Mouse (Mus musculus): ENCODE measurements around the gene Sh2d3c. TPM values are rescaled to one million over a fixed set of nuclear protein-coding genes. Genes with fewer than 3 reads are reported as not detected.

Gene Sh2d3c
- polyA plus RNA-seq, 1 experiment = 0.06 TPM

DNA sequence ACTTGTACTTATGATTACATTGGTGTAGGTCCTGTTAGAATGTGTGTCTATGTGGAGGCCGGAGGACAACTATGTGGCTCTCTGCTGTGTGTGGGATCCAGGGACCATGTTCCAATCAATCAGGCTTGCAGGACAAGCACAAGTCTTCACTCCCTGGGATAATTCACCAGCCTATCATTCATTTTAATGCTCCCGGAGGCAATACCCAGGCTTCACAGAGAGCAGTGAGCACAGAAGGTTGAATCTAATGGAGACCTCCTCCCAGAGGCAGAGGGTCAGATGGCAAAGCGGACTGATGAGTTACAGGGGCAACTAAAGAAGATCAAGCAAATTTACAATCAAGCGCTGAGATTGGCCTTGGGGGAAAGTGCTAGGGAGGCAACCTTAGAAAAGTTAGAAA lies 8.7 kb downstream of the Sh2d3c start:
- Histone ChIP-seq H3K9me3 (ENCODE audit: control insufficient read depth, low read length) (no peaks in the 10 kb centered on the region), H3K4me1 (ENCODE audit: control insufficient read depth) (peaks cover 7% of the 10 kb centered on the region), H3K27me3 (ENCODE audit: control insufficient read depth) (no peaks in the 10 kb centered on the region), H3K4me3 (replicated peaks) (no peak overlapping the region), H3K36me3 (ENCODE audit: control insufficient read depth) (no peaks in the 10 kb centered on the region)
- no peak for TF ChIP-seq GATA1 (IDR thresholded peaks at IDR 0.05; ENCODE audit: low read length)
- no peak for TF ChIP-seq TAL1 (IDR thresholded peaks at IDR 0.05; ENCODE audit: low read length)

DNA sequence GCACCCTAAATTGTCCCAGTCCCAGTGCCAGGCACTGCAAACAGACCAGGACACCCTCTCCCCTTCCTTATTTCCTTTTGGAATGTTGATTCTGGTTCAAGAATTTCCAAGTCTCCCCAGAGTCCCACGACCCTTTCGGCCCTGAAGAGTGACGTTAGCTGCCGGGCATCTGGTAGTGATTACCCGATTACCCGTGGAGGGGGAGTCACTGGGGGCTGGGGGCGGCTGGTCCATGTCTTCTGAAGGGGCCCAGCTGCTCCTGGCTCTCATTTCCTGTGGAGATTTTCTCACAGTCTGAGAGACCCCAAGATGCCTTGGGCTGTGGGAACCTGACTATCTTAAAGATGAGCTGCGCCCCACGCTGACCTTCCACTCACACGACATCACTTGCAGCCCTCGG lies 10.0 kb downstream of the Sh2d3c start:
- Histone ChIP-seq H3K9me3 (ENCODE audit: control insufficient read depth, low read length) (no peaks in the 10 kb centered on the region), H3K27me3 (ENCODE audit: control insufficient read depth) (no peaks in the 10 kb centered on the region), H3K4me1 (ENCODE audit: control insufficient read depth) (peaks cover 7% of the 10 kb centered on the region), H3K36me3 (ENCODE audit: control insufficient read depth) (no peaks in the 10 kb centered on the region), H3K4me3 (replicated peaks) (no peak overlapping the region)
- TF ChIP-seq TAL1 (IDR thresholded peaks at IDR 0.05; ENCODE audit: low read length) (no peak), GATA1 (IDR thresholded peaks at IDR 0.05; ENCODE audit: low read length) (no peak)

DNA sequence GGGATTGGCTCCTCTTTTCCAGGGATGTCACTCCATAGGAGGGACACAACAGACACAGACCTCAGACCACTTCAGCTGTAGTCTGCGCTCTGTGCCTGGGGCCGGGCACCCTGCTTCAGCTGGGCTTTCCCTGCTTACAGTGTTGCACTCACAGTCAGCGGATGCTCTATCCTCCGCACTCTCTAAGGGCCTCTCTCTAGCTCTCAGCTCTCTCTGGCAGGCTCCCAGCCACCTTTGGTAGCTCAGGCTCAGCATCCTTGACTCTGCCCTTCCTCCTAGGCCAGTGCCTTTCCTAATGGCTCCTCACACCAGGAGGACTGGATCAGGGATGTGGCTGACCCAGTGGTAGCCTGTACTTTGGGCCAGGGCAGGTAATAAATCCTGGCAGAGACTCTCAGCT lies 11.1 kb downstream of the Sh2d3c start:
- Histone ChIP-seq H3K4me3 (replicated peaks) (no peak overlapping the region), H3K9me3 (ENCODE audit: control insufficient read depth, low read length) (no peaks in the 10 kb centered on the region), H3K36me3 (ENCODE audit: control insufficient read depth) (no peaks in the 10 kb centered on the region), H3K27me3 (ENCODE audit: control insufficient read depth) (no peaks in the 10 kb centered on the region), H3K4me1 (ENCODE audit: control insufficient read depth) (peaks cover 10% of the 10 kb centered on the region)
- TF ChIP-seq TAL1 (IDR thresholded peaks at IDR 0.05; ENCODE audit: low read length) = no peak
- no peak for TF ChIP-seq GATA1 (IDR thresholded peaks at IDR 0.05; ENCODE audit: low read length)

DNA sequence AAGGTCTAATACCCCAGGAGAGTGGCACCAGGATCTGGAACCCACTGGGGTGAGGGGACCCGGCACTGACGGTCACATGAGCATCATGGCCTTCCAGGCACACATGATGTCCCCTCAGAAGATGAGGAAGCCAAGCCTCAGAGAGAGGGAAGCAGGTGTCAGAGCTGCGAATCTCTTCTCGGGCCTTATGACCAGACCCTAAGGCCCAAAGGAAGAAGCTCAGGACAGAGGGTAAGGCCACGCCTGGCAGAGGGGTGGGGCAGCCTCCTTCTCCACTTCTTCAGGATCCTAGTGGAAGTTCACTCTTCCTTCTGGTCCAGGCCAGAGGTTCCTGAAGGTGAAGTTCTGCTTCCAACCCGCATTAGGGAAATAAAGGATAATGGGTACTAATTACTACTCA lies 11.8 kb downstream of the Sh2d3c start:
- H3K9me3 ChIP-seq (ENCODE audit: control insufficient read depth, low read length) = no peaks in the 10 kb centered on the region
- H3K4me3 ChIP-seq (replicated peaks) = no peak overlapping the region
- no peak for TF ChIP-seq GATA1 (IDR thresholded peaks at IDR 0.05; ENCODE audit: low read length)
- TF ChIP-seq TAL1 (IDR thresholded peaks at IDR 0.05; ENCODE audit: low read length) = no peak
- H3K36me3 ChIP-seq (ENCODE audit: control insufficient read depth) = no peaks in the 10 kb centered on the region
- peaks cover 3% of the 10 kb centered on the region for H3K4me1 ChIP-seq (ENCODE audit: control insufficient read depth)
- no peaks in the 10 kb centered on the region for H3K27me3 ChIP-seq (ENCODE audit: control insufficient read depth)

DNA sequence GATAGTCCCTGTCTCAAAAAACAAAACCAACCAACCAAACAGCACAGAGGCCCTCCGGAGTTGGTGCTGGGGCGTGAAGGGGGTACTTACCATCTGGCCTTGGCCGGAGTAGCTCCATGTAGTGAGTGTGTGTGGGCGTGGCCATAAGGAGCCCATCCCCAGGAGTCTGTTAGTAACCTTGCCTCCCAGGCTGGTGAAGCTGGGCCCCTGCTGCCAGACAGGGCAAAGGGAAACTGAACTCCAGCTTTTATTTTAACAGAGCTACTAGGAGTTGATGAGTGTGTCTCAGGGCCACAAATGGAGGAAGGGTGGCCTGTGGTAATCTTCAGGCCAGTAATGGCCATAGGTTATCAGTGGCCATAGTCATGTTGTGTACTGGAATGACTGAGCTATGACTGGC lies 13.6 kb downstream of the Sh2d3c start:
- no peaks in the 10 kb centered on the region for H3K27me3 ChIP-seq (ENCODE audit: control insufficient read depth)
- TF ChIP-seq TAL1 (IDR thresholded peaks at IDR 0.05; ENCODE audit: low read length) (no peak), GATA1 (IDR thresholded peaks at IDR 0.05; ENCODE audit: low read length) (no peak)

DNA sequence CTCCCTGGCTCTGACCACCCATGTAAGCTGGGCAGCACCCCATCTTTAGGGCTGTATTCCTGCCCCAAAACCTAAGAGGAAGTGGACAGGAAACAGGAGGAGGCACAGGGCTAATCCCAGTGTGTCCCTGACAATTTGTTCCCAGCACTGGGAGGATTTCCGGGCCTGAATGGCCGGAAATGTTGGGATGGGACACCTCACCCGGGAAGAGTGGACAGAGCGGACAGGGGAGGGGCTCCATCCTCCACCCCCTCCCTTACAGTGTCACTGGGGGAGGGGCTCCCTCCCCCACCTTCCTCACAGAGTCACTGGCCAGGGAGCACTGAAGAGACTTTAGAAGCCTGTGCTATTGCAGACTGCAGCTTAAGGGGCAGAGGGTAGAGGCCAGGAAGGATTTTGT lies 14.1 kb downstream of the Sh2d3c start:
- Histone ChIP-seq H3K27me3 (ENCODE audit: control insufficient read depth) (no peaks in the 10 kb centered on the region), H3K4me3 (replicated peaks) (no peak overlapping the region)

More for the DNA sequence above, 13.6 kb downstream of the Sh2d3c start:
- H3K4me3 ChIP-seq (replicated peaks) = no peak overlapping the region
- no peaks in the 10 kb centered on the region for H3K36me3 ChIP-seq (ENCODE audit: control insufficient read depth)
- H3K9me3 ChIP-seq (ENCODE audit: control insufficient read depth, low read length) = no peaks in the 10 kb centered on the region
- peaks cover 3% of the 10 kb centered on the region; the same call in 1 of the 2 replicates for H3K4me1 ChIP-seq (ENCODE audit: control insufficient read depth)

DNA sequence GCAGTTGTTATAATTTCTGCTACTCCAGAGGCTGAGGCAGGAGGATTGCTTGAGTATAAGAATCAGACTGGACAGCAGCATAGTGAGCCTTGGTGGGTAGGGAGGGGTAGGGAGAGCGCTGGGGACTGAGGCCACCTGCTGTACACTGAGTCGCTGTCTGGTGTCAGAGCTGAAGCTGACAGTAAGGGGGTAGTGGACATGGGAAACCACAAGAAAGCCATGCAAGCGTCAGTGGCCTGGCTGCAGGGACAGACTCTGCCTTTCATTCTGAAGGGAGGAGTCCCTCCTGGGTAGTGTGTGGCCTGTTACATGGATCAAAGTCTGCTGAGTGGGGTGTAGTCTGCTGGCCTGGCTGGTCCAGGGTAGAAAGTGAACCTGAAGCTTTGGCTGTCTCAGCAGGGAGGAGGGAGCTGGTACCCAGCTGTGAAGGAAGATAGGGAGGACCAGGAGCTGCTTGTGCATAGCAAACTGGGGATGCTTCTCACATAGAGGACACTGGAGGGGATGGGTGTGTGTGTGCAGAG lies 15.5 kb downstream of the Sh2d3c start:
- H3K4me3 ChIP-seq (replicated peaks) = no peak overlapping the region
- peaks cover 5% of the 10 kb centered on the region for H3K27me3 ChIP-seq (ENCODE audit: control insufficient read depth)
- TF ChIP-seq TAL1 (IDR thresholded peaks at IDR 0.05; ENCODE audit: low read length) (no peak), GATA1 (IDR thresholded peaks at IDR 0.05; ENCODE audit: low read length) (no peak)
- no peaks in the 10 kb centered on the region for H3K36me3 ChIP-seq (ENCODE audit: control insufficient read depth)
- H3K4me1 ChIP-seq (ENCODE audit: control insufficient read depth) = peaks cover 5% of the 10 kb centered on the region
- no peaks in the 10 kb centered on the region for H3K9me3 ChIP-seq (ENCODE audit: control insufficient read depth, low read length)

More for the DNA sequence above, 14.1 kb downstream of the Sh2d3c start:
- TF ChIP-seq GATA1 (IDR thresholded peaks at IDR 0.05; ENCODE audit: low read length) = no peak
- H3K4me1 ChIP-seq (ENCODE audit: control insufficient read depth) = peaks cover 3% of the 10 kb centered on the region; the same call in 1 of the 2 replicates
- no peaks in the 10 kb centered on the region for H3K36me3 ChIP-seq (ENCODE audit: control insufficient read depth)
- H3K9me3 ChIP-seq (ENCODE audit: control insufficient read depth, low read length) = no peaks in the 10 kb centered on the region

DNA sequence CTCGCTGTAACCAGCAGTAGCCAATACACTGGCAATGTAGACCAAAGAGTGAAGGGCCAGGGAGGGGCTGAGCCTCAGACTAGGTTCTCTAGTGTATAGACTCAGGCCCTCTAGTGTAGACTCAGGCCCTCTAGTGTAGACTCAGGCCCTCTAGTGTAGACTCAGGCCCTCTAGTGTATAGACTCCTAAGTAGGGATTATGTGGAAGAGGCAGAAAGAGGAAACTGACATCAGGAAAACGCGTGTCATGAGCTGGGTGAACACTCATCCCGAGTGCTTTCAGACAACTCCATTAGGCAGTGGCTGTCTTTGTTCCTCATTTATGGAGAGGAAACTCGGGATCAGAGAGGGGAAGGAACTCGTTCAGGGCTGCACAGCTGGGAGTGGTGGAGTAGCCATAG lies 16.2 kb downstream of the Sh2d3c start:
- Histone ChIP-seq H3K9me3 (ENCODE audit: control insufficient read depth, low read length) (no peaks in the 10 kb centered on the region), H3K36me3 (ENCODE audit: control insufficient read depth) (no peaks in the 10 kb centered on the region), H3K4me1 (ENCODE audit: control insufficient read depth) (peaks cover 6% of the 10 kb centered on the region), H3K4me3 (replicated peaks) (no peak overlapping the region), H3K27me3 (ENCODE audit: control insufficient read depth) (peaks cover 12% of the 10 kb centered on the region)
- TF ChIP-seq TAL1 (IDR thresholded peaks at IDR 0.05; ENCODE audit: low read length) = no peak

DNA sequence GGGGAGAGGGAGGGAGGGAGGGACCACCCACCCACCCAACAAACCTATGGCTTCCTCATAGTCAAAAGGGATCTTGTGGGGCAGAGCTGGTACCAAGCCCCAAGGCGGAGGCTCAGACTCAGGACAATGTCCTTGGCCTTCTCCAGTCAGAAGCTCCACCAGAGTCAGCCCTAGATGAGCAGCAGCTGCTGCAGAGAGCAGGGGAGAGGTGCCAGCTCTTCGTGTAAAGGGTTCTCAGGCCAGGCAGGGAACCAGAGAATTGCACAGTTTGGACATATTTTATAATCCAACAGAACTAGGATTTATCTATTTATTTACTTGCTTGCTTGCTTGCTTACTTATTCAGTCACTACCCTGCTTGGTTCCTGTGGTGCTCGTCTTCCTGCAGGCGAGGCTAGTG lies 18.5 kb downstream of the Sh2d3c start:
- peaks cover 22% of the 10 kb centered on the region for H3K27me3 ChIP-seq (ENCODE audit: control insufficient read depth)
- peaks cover 6% of the 10 kb centered on the region for H3K4me1 ChIP-seq (ENCODE audit: control insufficient read depth)
- H3K4me3 ChIP-seq (replicated peaks) = no peak overlapping the region
- no peaks in the 10 kb centered on the region for H3K36me3 ChIP-seq (ENCODE audit: control insufficient read depth)
- no peaks in the 10 kb centered on the region for H3K9me3 ChIP-seq (ENCODE audit: control insufficient read depth, low read length)
- TF ChIP-seq GATA1 (IDR thresholded peaks at IDR 0.05; ENCODE audit: low read length) (no peak), TAL1 (IDR thresholded peaks at IDR 0.05; ENCODE audit: low read length) (no peak)

DNA sequence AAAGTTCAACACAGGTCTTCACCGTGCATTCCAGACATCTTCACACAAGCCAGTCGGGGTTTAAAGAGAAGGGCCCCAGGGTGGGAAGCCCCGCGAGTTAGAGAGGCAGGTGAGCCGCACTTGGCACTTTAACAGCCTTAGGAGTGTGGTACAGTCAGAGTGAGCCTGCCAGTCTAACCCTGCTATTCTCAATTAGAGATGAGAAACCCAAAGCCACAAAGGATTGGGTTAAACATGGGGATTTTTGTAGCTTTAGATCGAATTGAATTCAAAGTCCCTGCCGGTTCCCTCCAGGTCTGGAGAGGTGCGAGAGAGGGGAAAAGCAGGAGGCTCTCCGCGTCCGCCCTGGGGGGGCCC lies 20.0 kb downstream of the Sh2d3c start, which contains the start of gene 6330409D20Rik:
Gene 6330409D20Rik (minus strand): TSS at position 101 of the 357 bp plus-strand sequence.
- Histone ChIP-seq H3K27me3 (ENCODE audit: control insufficient read depth) (peaks cover 22% of the 10 kb centered on the region), H3K9me3 (ENCODE audit: control insufficient read depth, low read length) (no peaks in the 10 kb centered on the region), H3K4me1 (ENCODE audit: control insufficient read depth) (peaks cover 6% of the 10 kb centered on the region), H3K36me3 (ENCODE audit: control insufficient read depth) (no peaks in the 10 kb centered on the region), H3K4me3 (replicated peaks) (no peak within 1 kb of the TSS)
- TF ChIP-seq TAL1 (IDR thresholded peaks at IDR 0.05; ENCODE audit: low read length) (no peak), GATA1 (IDR thresholded peaks at IDR 0.05; ENCODE audit: low read length) (no peak)
